Mouse (Mus musculus) kidney, embryonic 15.5 days (tissue): ENCODE results near the gene Clasp1. TPM values are rescaled to one million over a fixed set of nuclear protein-coding genes. Genes with fewer than 3 reads are reported as not detected.

Source experiments
- ATAC-seq: fragments of 200-750 bp; cut with Nextera tagmentation; replicated peaks from 2 replicates; pipeline ENCODE4 v1.8.0; 2017; ENCODE audit warnings: moderate TSS enrichment; ENCODE audit not compliant: low FRiP score
- H3K27ac ChIP-seq: fragments of 300-500 bp; sonication (generic); 2 replicates; pipeline ENCODE4 v1.5.1; 2015; ENCODE audit warnings: mild to moderate bottlenecking, inconsistent platforms
- H3K27me3 ChIP-seq: fragments of 300-500 bp; sonication (generic); 2 replicates; pipeline ENCODE4 v1.6.1; 2015; ENCODE audit warnings: inconsistent platforms
- H3K36me3 ChIP-seq: fragments of 300-500 bp; sonication (generic); 2 replicates; pipeline ENCODE4 v1.6.1; 2015; ENCODE audit warnings: inconsistent platforms
- H3K4me1 ChIP-seq: fragments of 300-500 bp; sonication (generic); 2 replicates; pipeline ENCODE4 v1.6.1; 2015; ENCODE audit warnings: inconsistent platforms
- H3K4me2 ChIP-seq: fragments of 300-500 bp; sonication (generic); 2 replicates; pipeline ENCODE4 v1.6.1; 2015; ENCODE audit warnings: moderate library complexity, mild to moderate bottlenecking, inconsistent platforms
- H3K4me3 ChIP-seq: fragments of 300-500 bp; sonication (generic); replicated peaks from 2 replicates; pipeline ENCODE4 v1.5.1; 2015; ENCODE audit warnings: mild to moderate bottlenecking, inconsistent platforms
- H3K9ac ChIP-seq: fragments of 300-500 bp; sonication (generic); 2 replicates; pipeline ENCODE4 v1.6.1; 2015; ENCODE audit warnings: mild to moderate bottlenecking, inconsistent platforms
- H3K9me3 ChIP-seq: fragments of 300-500 bp; sonication (generic); replicated peaks from 2 replicates; pipeline ENCODE4 v1.6.1; 2016; ENCODE audit warnings: inconsistent platforms
- WGBS: fragments of 180-500 bp; shearing (Covaris S2); methylation state at CpG from one replicate; pipeline ENCODE4 v1.1.7; 2015; ENCODE audit warnings: mixed read lengths; 5-methylcytosine and 5-hydroxymethylcytosine counted together
- polyA plus RNA-seq: library from polyadenylated mRNA; unstranded; fragments of >200 nt; fragmentation: Nextera tagmentation; extraction: Ambion mirVana; gene quantifications from 2 replicates; pipeline ENCODE4 v1.2.1, GENCODE M21; 2015

Gene Clasp1
- polyA plus RNA-seq, 1 experiment from 2014 or later: 50.1 TPM

GRCm38 (mm10) chr1:118457883-118458259, 69.0 kb downstream of the Clasp1 start:
- 50% methylated on average over 1 of the region's 1 CpGs for WGBS
- Histone ChIP-seq H3K27ac (peak overlapping the region; percentile 100; the same call in 1 of the 2 replicates), H3K36me3 (peaks cover 25% of the 10 kb centered on the region), H3K4me1 (peaks cover 43% of the 10 kb centered on the region), H3K4me2 (peak overlapping the region; percentile 72; the same call in 1 of the 2 replicates), H3K9me3 (no peaks in the 10 kb centered on the region), H3K27me3 (no peaks in the 10 kb centered on the region), H3K9ac (no peak overlapping the region), H3K4me3 (no peak overlapping the region)
- no peak for ATAC-seq

GRCm38 (mm10) chr1:118458279-118458678, 69.4 kb downstream of the Clasp1 start:
- Histone ChIP-seq H3K4me3 (peak overlapping the region; percentile 54; the same call in 1 of the 2 replicates), H3K9me3 (no peaks in the 10 kb centered on the region), H3K4me1 (peaks cover 40% of the 10 kb centered on the region), H3K27ac (peak overlapping the region; percentile 100), H3K9ac (peak overlapping the region; percentile 44; the same call in 1 of the 2 replicates), H3K4me2 (peak overlapping the region; percentile 72), H3K36me3 (peaks cover 29% of the 10 kb centered on the region), H3K27me3 (no peaks in the 10 kb centered on the region)
- ATAC-seq: no peak
- 53% methylated on average over 3 of the region's 3 CpGs for WGBS

GRCm38 (mm10) chr1:118458963-118459920, 70.4 kb downstream of the Clasp1 start:
- peak overlapping the region; percentile 100 for H3K27ac ChIP-seq
- H3K9me3 ChIP-seq: no peaks in the 10 kb centered on the region
- peak; percentile 96 for ATAC-seq
- peaks cover 40% of the 10 kb centered on the region for H3K4me1 ChIP-seq
- H3K4me2 ChIP-seq: peak overlapping the region; percentile 72
- H3K27me3 ChIP-seq: no peaks in the 10 kb centered on the region
- WGBS: 1% methylated on average over 53 of the region's 53 CpGs
- H3K4me3 ChIP-seq: peak overlapping the region; percentile 54
- peak overlapping the region; percentile 44 for H3K9ac ChIP-seq
- peaks cover 39% of the 10 kb centered on the region for H3K36me3 ChIP-seq

GRCm38 (mm10) chr1:118460716-118461115, 71.9 kb downstream of the Clasp1 start:
- Histone ChIP-seq H3K4me3 (no peak overlapping the region), H3K4me1 (peaks cover 36% of the 10 kb centered on the region), H3K9me3 (no peaks in the 10 kb centered on the region), H3K27me3 (no peaks in the 10 kb centered on the region), H3K27ac (no peak overlapping the region), H3K9ac (no peak overlapping the region), H3K36me3 (peaks cover 54% of the 10 kb centered on the region), H3K4me2 (no peak overlapping the region)
- ATAC-seq: no peak
- WGBS: 94% methylated on average over 5 of the region's 5 CpGs

GRCm38 (mm10) chr1:118466041-118466440, 77.2 kb downstream of the Clasp1 start:
- Histone ChIP-seq H3K4me2 (no peak overlapping the region), H3K36me3 (peaks cover 92% of the 10 kb centered on the region), H3K9me3 (no peaks in the 10 kb centered on the region), H3K27me3 (no peaks in the 10 kb centered on the region), H3K4me1 (no peaks in the 10 kb centered on the region), H3K9ac (no peak overlapping the region), H3K27ac (no peak overlapping the region), H3K4me3 (no peak overlapping the region)
- WGBS: 95% methylated on average over 6 of the region's 6 CpGs
- no peak for ATAC-seq

GRCm38 (mm10) chr1:118472386-118472785, 83.5 kb downstream of the Clasp1 start:
- 0 out of 2 replicates have a peak, but pooled peaks have one; percentile 58 for ATAC-seq
- WGBS: 70% methylated on average over 8 of the region's 8 CpGs
- Histone ChIP-seq H3K27ac (no peak overlapping the region), H3K4me3 (no peak overlapping the region), H3K9me3 (no peaks in the 10 kb centered on the region), H3K27me3 (no peaks in the 10 kb centered on the region), H3K9ac (no peak overlapping the region), H3K4me2 (no peak overlapping the region), H3K36me3 (peaks cover 66% of the 10 kb centered on the region), H3K4me1 (no peaks in the 10 kb centered on the region)

GRCm38 (mm10) chr1:118476919-118477318, 88.1 kb downstream of the Clasp1 start:
- H3K9ac ChIP-seq: no peak overlapping the region
- H3K4me1 ChIP-seq: no peaks in the 10 kb centered on the region
- H3K27ac ChIP-seq: no peak overlapping the region
- peaks cover 35% of the 10 kb centered on the region for H3K36me3 ChIP-seq
- WGBS: 54% methylated on average over 4 of the region's 4 CpGs
- ATAC-seq: peak; percentile 75; the same call in 1 of the 2 replicates
- H3K27me3 ChIP-seq: no peaks in the 10 kb centered on the region
- H3K9me3 ChIP-seq: no peaks in the 10 kb centered on the region
- no peak overlapping the region for H3K4me2 ChIP-seq
- H3K4me3 ChIP-seq: no peak overlapping the region

- H3K4me2 ChIP-seq: no peak overlapping the region
- ATAC-seq: no peak
- no peaks in the 10 kb centered on the region for H3K27me3 ChIP-seq
- no peaks in the 10 kb centered on the region for H3K4me1 ChIP-seq
- no peaks in the 10 kb centered on the region for H3K9me3 ChIP-seq
- H3K9ac ChIP-seq: no peak overlapping the region
- H3K27ac ChIP-seq: no peak overlapping the region
- 83% methylated on average over 4 of the region's 4 CpGs for WGBS
- no peak overlapping the region for H3K4me3 ChIP-seq
- peaks cover 17% of the 10 kb centered on the region for H3K36me3 ChIP-seq
Measured at GRCm38 (mm10) chr1:118479246-118479645, 90.4 kb downstream of the Clasp1 start.

GRCm38 (mm10) chr1:118480484-118481364, 91.9 kb downstream of the Clasp1 start:
- Histone ChIP-seq H3K36me3 (peaks cover 13% of the 10 kb centered on the region), H3K4me3 (no peak overlapping the region), H3K4me1 (no peaks in the 10 kb centered on the region), H3K27ac (no peak overlapping the region), H3K9me3 (no peaks in the 10 kb centered on the region), H3K9ac (no peak overlapping the region), H3K27me3 (no peaks in the 10 kb centered on the region), H3K4me2 (no peak overlapping the region)
- WGBS: 83% methylated on average over 8 of the region's 8 CpGs
- no peak for ATAC-seq

GRCm38 (mm10) chr1:118481365-118481702, 92.5 kb downstream of the Clasp1 start:
- Histone ChIP-seq H3K9ac (no peak overlapping the region), H3K4me3 (no peak overlapping the region), H3K36me3 (peaks cover 11% of the 10 kb centered on the region), H3K4me2 (no peak overlapping the region), H3K27me3 (no peaks in the 10 kb centered on the region), H3K4me1 (no peaks in the 10 kb centered on the region), H3K27ac (no peak overlapping the region), H3K9me3 (no peaks in the 10 kb centered on the region)
- ATAC-seq: no peak
- 81% methylated on average over 4 of the region's 4 CpGs for WGBS

- no peaks in the 10 kb centered on the region for H3K4me1 ChIP-seq
Measured at GRCm38 (mm10) chr1:118481703-118482102, 92.8 kb downstream of the Clasp1 start.

More at GRCm38 (mm10) chr1:118481703-118482102, 92.8 kb downstream of the Clasp1 start:
- Histone ChIP-seq H3K4me2 (no peak overlapping the region), H3K4me3 (no peak overlapping the region), H3K27ac (no peak overlapping the region), H3K36me3 (peaks cover 11% of the 10 kb centered on the region), H3K9ac (no peak overlapping the region), H3K27me3 (no peaks in the 10 kb centered on the region), H3K9me3 (no peaks in the 10 kb centered on the region)
- 73% methylated on average over 6 of the region's 6 CpGs for WGBS
- ATAC-seq: no peak
